Mouse (Mus musculus) inflammation-experienced regulatory T-cells, adult 16 weeks (primary cell): ENCODE measurements around the gene Aunip. TPM values are rescaled to one million over a fixed set of nuclear protein-coding genes. Genes with fewer than 3 reads are reported as not detected.

Source experiments
- polyA plus RNA-seq: library from polyadenylated mRNA; unstranded; fragments of 100-300 nt; shearing (Covaris generic); gene quantifications from one replicate; pipeline ENCODE4 v1.2.1, GENCODE M21; 2017

Aunip gene
- 0.91 TPM for polyA plus RNA-seq

DNA sequence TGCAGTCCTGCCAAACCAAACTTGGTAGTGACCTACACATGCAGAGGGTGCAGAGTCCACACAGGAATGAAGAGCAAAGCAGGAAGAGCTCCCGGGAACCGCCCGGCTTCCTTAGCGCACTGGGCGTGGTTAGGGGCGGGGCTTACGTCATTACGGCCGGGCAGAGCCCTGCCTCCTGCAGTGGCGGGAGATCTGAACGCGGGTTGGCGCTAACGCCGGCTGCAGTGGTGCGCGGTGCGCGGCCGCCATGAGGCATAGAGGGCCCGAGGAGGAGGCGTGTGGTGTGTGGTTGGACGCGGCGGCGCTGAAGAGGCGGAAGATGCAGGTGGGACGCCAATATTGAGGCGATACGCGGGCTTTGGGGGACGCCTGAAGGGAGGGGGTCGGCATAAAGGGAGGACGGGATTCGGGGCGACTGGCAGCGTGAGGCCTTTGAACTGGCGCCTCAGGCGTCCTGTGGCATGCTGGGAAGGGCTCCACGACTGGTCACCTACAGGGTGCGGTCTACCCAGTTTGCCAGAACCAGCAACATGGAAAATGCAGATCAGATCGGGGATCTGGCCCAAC is at the start of gene Aunip:
Gene Aunip (plus strand): TSS at position 155 of the 567 bp plus-strand sequence.

DNA sequence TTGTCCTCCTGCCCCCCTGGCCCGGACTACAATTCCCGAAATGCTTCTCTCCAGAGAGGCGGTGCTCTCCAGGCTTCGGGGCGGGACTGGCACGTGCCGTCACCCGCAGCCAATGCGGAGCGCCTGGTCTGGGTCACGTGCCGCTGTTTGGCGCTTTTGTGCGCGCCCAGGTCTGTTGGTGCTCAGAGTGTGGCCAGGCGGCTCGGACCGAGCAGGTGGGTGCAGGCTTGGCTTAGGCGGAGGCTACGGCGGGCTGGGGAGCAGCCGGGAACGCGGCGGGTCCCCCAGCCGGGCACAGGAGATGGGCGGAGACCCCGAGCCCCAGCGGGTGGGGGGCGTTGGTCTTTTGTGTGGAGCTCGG is 42.6 kb upstream of the Aunip start, which contains the start of gene Stmn1:
Gene Stmn1 (plus strand): TSS at position 106 of the 361 bp plus-strand sequence.

GRCm38 (mm10) chr4:134496595-134497210 is 14.1 kb upstream of the Aunip start, which contains the start of gene Paqr7:
TSS of gene Paqr7 (plus strand) at chr4:134496697.

DNA sequence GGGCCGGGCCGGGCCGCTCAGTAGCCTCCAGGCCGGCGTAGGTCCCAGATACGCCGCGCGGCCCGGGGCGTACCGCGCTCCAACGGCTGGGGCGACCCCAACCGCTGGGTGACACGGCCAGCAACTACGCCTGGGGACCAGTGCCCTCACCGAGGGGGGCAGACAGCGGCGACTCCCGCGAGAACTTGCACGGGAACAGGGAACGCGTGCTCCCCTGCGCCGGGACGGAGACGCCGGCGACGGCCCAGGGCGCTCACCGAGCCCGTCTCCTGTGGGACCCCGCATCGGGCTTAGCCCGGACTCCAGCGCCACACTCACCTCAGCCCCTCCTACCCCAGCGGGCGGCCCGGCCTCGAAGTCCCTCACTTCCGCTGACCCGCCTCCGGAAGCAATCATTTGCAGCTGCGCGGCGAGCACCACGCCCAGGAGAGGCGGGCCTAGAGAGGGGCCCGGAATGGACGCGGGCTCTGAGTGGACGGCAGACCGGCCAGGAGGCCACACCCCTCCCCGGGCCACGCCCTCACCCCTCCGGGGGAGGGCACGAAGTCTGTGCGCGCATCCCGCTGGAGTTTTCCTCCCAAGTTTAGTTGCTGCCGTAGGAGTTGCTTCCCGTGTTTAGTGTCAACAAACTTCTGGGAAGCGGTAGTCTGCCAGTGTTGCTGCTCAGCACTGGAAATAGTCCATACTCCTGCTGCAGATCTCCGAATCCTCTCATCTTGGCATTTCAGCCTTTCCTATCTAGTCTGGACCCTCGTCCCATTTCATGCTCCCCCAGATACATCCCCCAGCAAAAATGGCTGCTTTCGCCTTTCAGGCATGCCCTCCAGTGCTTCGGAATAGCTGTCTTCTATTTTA is 24.4 kb downstream of the Aunip start, which contains the start of gene Mtfr1l:
Gene Mtfr1l (minus strand): TSS at position 456 of the 855 bp plus-strand sequence.

DNA sequence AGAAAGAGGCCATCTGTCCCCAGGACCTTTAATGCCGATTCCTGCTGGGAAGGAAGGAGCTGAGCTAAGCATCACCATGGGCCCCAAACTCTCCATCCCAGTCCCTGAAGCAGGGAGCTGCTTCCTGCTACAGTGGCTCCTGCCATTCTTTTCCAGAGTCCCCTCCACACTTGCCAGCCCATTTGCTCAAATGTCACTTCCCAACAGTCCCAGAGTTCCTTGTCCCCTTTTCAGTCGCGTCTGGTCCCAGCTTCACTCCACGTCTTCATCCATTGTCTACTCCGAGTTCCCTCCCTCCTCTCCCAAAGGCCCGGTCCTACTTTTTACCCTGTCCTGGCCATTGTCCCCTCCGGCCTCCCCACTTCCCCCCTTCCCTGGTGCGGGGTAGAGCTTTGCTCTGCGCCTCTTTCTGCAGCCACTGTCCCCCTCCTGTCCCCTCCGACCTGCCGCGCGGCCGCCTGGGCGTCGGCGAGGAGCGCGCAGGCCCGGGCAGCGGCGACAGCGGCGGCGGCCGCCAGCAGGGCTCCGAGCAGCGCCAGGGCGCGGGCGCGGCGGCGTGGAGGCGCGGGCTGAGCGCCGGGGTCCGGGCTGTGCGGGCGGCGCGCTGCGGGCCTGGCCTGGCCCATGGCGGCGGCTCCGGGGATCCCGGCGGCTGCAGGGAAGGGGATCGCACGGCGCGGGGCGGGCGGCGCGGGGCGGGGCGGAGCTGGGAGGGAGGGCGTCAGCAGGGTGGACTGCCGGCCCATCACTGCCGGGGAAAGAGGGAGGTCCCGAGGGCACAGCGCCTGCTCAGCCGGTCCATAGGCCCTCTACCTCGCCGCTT is 40.9 kb downstream of the Aunip start, which contains the start of gene Selenon:
Gene Selenon (minus strand): TSS at position 673 of the 823 bp plus-strand sequence.

Other genes with a start within 250 kb of the Aunip start
- gene Pdik1l, start 223.1 kb upstream of the Aunip start, polyA plus RNA-seq = 27.9 TPM
- not detected for gene Trim63, start 195.9 kb upstream of the Aunip start, polyA plus RNA-seq
- 1.1 TPM for gene Slc30a2, start 167.8 kb upstream of the Aunip start, polyA plus RNA-seq
- gene Extl1, start 127.1 kb upstream of the Aunip start, polyA plus RNA-seq = 2.0 TPM
- gene Pafah2, start 114.7 kb upstream of the Aunip start, polyA plus RNA-seq = 2.5 TPM
- gene Stmn1, start 42.7 kb upstream of the Aunip start, polyA plus RNA-seq = 89.1 TPM
- 33.4 TPM for gene Paqr7, start 14.3 kb upstream of the Aunip start, polyA plus RNA-seq
- gene Mtfr1l, start 24.4 kb downstream of the Aunip start, polyA plus RNA-seq = 129 TPM
- 1.2 TPM for gene Selenon, start 41.2 kb downstream of the Aunip start, polyA plus RNA-seq
- gene Man1c1, start 193.3 kb downstream of the Aunip start, polyA plus RNA-seq = 1.0 TPM